16 mouse cellular contexts compared by ENCODE assay signal in the genomic region with DNA sequence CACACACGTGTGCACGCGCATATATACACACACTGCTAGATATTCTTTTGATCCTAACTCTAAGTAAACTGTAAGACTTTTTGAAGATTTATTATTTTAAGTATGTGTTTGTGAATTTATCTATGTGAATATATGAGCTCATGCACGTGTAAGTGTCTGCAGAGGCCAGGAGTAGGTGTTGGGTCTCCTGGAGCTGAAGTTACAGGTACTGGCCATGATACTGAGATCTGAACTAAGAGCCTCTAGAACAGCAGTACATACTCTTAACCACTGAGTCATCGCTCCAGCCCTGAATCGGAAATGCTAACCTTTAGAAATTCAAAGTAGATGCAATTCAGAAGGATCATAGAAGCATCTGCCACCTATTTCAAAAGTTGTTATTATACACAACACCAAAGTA.
"Had no signal": no experiment of that assay in that cellular context is flagged by ENCODE, and none has a peak within 500 bp of the region (broad histone marks: within the 10 kb centered on the region; RNA-seq: fewer than 3 reads in every experiment).

No protein-coding gene starts in this region.

- H3K4me3 ChIP-seq: limb, embryonic 13.5 days; megakaryocyte, embryonic 14.5 days; neural tube, embryonic 15.5 days had no signal

- DNase-seq: kidney, postnatal 10 days; kidney, postnatal 4 days; left cerebral cortex, postnatal 4 days; lung, adult 18-20 months; lung, postnatal 36 days; right cerebral cortex, adult 18-20 months; right cerebral cortex, postnatal 25 days; thymus, adult 18-20 months; thymus, postnatal 25 days had no signal

- H3K4me2 ChIP-seq: limb, embryonic 13.5 days; midbrain, embryonic 11.5 days; neural tube, embryonic 15.5 days had no signal

- H3K9ac ChIP-seq: limb, embryonic 13.5 days; liver, embryonic 14.5 days; neural tube, embryonic 15.5 days had no signal

- H3K36me3 ChIP-seq: limb, embryonic 13.5 days; neural tube, embryonic 15.5 days had no signal

- H3K9me3 ChIP-seq: limb, embryonic 13.5 days; megakaryocyte, embryonic 14.5 days; neural tube, embryonic 15.5 days had no signal

- ATAC-seq: midbrain, embryonic 16.5 days had no signal

- H3K27me3 ChIP-seq: limb, embryonic 13.5 days; megakaryocyte, embryonic 14.5 days; neural tube, embryonic 15.5 days had no signal

- H3K27ac ChIP-seq: limb, embryonic 13.5 days; liver, embryonic 14.5 days; neural tube, embryonic 15.5 days; stomach, postnatal 0 days had no signal
